Mouse (Mus musculus): Measurements from ENCODE around the gene Spata5. TPM values are rescaled to one million over a fixed set of nuclear protein-coding genes. Genes with fewer than 3 reads are reported as not detected.

Gene Spata5
- polyA plus RNA-seq, 1 experiment from 2014 or later, result 44.6 TPM

DNA sequence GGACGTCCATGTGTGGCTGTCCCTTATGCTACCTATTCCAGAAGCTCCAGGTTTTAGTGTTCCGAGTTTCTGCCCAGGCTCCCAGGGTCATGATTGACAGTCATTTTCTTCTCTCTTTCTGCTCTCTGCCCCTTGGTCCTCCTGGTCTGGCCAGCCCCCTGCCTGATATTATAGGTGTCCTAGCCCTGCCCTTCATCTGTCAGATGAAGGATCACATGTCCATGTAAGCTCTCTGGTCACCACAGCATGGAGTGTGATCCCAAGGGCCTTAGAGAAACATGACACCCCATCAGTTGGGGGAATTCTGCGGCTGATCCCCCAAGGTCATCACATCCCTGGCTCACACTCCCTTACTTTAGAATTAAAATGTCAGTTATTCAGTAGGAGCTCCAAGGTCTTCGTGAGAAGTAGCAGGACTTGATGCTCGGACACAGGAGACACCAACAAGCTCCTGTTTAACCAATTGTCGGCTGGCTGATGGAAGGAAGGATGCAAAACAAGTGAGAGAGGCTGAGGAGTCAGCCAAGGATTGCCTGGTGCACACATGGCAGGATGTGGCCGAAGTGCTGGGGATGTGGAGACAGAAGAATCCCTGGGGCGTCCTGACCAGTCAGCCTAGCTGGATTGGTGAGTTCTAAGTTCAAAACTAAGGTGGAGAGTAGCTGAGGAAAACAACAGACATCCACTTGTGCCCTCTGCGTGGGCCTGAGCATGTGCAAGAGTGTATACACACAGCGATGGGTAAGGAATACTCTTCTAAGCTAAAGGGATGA is 195.4 kb downstream of the Spata5 start:
- ATAC-seq (ENCODE audit: low FRiP score, low read depth), result no peak
- H3K36me3 ChIP-seq, result no peaks in the 10 kb centered on the region
- no peaks in the 10 kb centered on the region for H3K9me3 ChIP-seq

DNA sequence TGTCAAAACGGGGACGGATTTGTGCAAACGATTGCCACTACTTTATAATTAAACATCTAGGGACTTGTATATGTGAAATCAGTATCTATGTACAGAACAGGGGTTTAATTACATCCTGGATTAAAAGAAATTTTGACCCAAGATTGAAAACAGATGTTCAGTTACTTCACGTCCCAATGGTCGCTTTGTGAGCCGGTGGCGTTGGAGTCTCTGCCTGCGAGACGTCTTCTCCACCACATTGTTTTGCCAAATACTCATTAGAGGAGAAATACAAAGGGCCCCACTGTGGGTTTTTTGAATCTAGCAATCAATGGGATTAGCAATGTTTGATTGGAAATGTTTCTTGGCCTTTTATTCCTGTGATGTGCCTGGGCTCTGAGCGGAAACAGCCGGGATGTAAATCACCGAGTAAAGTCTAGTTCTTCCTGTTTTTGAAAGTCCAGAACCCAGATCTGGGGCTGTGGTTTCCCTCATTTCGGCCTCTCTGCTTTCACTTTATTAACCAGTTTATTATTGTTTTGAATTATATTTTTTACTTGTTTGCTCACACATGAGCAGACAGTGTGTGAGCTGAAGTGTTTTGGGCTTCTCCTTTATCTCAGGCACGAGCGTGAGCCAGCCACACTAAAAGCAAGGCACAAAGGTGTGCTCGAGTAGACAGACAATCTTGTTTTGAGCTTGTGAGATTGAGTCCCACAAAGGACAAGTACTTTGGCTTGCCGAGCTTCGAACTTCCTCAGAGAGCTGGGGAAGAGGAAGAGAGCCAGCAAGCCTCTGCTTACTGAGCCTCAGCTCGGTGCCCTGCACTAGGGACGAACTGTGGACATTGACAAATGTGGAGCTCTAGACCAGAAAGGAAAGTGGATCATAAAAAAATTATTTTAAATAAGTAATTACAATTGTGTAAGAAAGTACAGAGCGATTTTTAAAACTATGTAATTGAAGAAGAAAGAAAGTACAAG is 197.2 kb downstream of the Spata5 start:
- Histone ChIP-seq H3K27ac (peak overlapping the region; percentile 52; the same call in 1 of the 2 replicates), H3K4me1 (peaks cover 22% of the 10 kb centered on the region; the same call in 1 of the 2 replicates), H3K4me2 (replicated peaks) (peak overlapping the region; percentile 22)

More for the DNA sequence above, 195.4 kb downstream of the Spata5 start:
- 80% methylated on average over 10 of the region's 10 CpGs for WGBS
- H3K9ac ChIP-seq, result no peak overlapping the region
- no peak overlapping the region for H3K4me2 ChIP-seq (replicated peaks)
- no peak overlapping the region for H3K4me3 ChIP-seq
- H3K27me3 ChIP-seq, result no peaks in the 10 kb centered on the region
- peaks cover 22% of the 10 kb centered on the region; the same call in 1 of the 2 replicates for H3K4me1 ChIP-seq
- H3K27ac ChIP-seq, result no peak overlapping the region

More for the DNA sequence above, 197.2 kb downstream of the Spata5 start:
- Histone ChIP-seq H3K9me3 (peaks cover 2% of the 10 kb centered on the region; the same call in 1 of the 2 replicates), H3K36me3 (no peaks in the 10 kb centered on the region), H3K27me3 (no peaks in the 10 kb centered on the region), H3K9ac (no peak overlapping the region), H3K4me3 (no peak overlapping the region)
- 38% methylated on average over 21 of the region's 21 CpGs for WGBS
- ATAC-seq (ENCODE audit: low FRiP score, low read depth), result no peak

Other genes starting within 250 kb of the Spata5 start
- not detected in 2 replicates for gene Il21, start 187.3 kb upstream of the Spata5 start, polyA plus RNA-seq (2015; fragmentation: Nextera tagmentation; extraction: Ambion mirVana)
- gene Bbs12, start 107.3 kb upstream of the Spata5 start, polyA plus RNA-seq (2015; fragmentation: Nextera tagmentation; extraction: Ambion mirVana), result 8.7 and 9.5 TPM in 2 replicates
- 3.2 and 4.0 TPM in 2 replicates for gene Cetn4, start 107.2 kb upstream of the Spata5 start, polyA plus RNA-seq (2015; fragmentation: Nextera tagmentation; extraction: Ambion mirVana)
- gene Fgf2, start 71.5 kb upstream of the Spata5 start, polyA plus RNA-seq (2015; fragmentation: Nextera tagmentation; extraction: Ambion mirVana), result 3.9 and 4.7 TPM in 2 replicates
- gene Nudt6, start 315 bp downstream of the Spata5 start, polyA plus RNA-seq (2015; fragmentation: Nextera tagmentation; extraction: Ambion mirVana), result 4.5 and 5.2 TPM in 2 replicates
- gene Spry1, start 220.1 kb downstream of the Spata5 start, polyA plus RNA-seq (2015; fragmentation: Nextera tagmentation; extraction: Ambion mirVana), result 14.8 and 17.4 TPM in 2 replicates